Mouse (Mus musculus) layer of hippocampus, adult 9-10 months (tissue): ENCODE measurements at regions not wholly inside any gene's neighbourhood (a gene's known extent, or its start where the extent isn't known, plus 50 kb on each side); places are given as distances from the start of the nearest gene placed in this dataset.
A peak's percentile ranks its signal among the peaks of the same experiment; 100 is the strongest.

ENCODE experiments used
- DNase-seq: peaks from one replicate; pipeline ENCODE4 v3.0.0; 2022; ENCODE audit warnings: low spot score

- no peak for DNase-seq
These were observed 120.3 kb downstream of the Etnk1 start for GRCm38 (mm10) chr6:143287322-143287721.

- DNase-seq, result peak; percentile 29
These were observed 121.6 kb downstream of the Etnk1 start for GRCm38 (mm10) chr6:143288491-143289130.

GRCm38 (mm10) chr6:143293648-143294047, 126.6 kb downstream of the Etnk1 start:
- DNase-seq, result no peak

- no peak for DNase-seq
These were observed 131.4 kb downstream of the Etnk1 start for GRCm38 (mm10) chr6:143298391-143298790.

GRCm38 (mm10) chr6:143301414-143301813, 134.4 kb downstream of the Etnk1 start:
- DNase-seq, result no peak

- no peak for DNase-seq
These were observed 140.3 kb downstream of the Etnk1 start for GRCm38 (mm10) chr6:143307327-143307726.

- DNase-seq, result no peak
These were observed 148.8 kb downstream of the Etnk1 start for GRCm38 (mm10) chr6:143315859-143316258.

- peak; percentile 29 for DNase-seq
These were observed 153.4 kb downstream of the Etnk1 start for GRCm38 (mm10) chr6:143320426-143320825.

GRCm38 (mm10) chr6:143324636-143325035, 157.6 kb downstream of the Etnk1 start:
- DNase-seq, result no peak

GRCm38 (mm10) chr6:143326956-143327722, 160.1 kb downstream of the Etnk1 start:
- no peak for DNase-seq

- DNase-seq, result no peak
These were observed 160.8 kb downstream of the Etnk1 start for GRCm38 (mm10) chr6:143327788-143328187.

GRCm38 (mm10) chr6:143328202-143328601, 161.2 kb downstream of the Etnk1 start:
- DNase-seq, result no peak

GRCm38 (mm10) chr6:143329096-143329495, 162.1 kb downstream of the Etnk1 start:
- DNase-seq, result no peak

GRCm38 (mm10) chr6:143333493-143333892, 166.5 kb downstream of the Etnk1 start:
- no peak for DNase-seq

GRCm38 (mm10) chr6:143336574-143336973, 169.6 kb downstream of the Etnk1 start:
- no peak for DNase-seq

GRCm38 (mm10) chr6:143349000-143349399, 182.0 kb downstream of the Etnk1 start:
- no peak for DNase-seq

GRCm38 (mm10) chr6:143359320-143360032, 192.5 kb downstream of the Etnk1 start:
- peak; percentile 9 for DNase-seq

- DNase-seq, result no peak
These were observed 194.2 kb downstream of the Etnk1 start for GRCm38 (mm10) chr6:143361149-143361725.

GRCm38 (mm10) chr6:143361963-143362362, 194.9 kb downstream of the Etnk1 start:
- no peak for DNase-seq

GRCm38 (mm10) chr6:143365840-143366239, 198.8 kb downstream of the Etnk1 start:
- DNase-seq, result no peak

- no peak for DNase-seq
These were observed 200.8 kb downstream of the Etnk1 start for GRCm38 (mm10) chr6:143367804-143368203.

- DNase-seq, result no peak
These were observed 201.6 kb downstream of the Etnk1 start for GRCm38 (mm10) chr6:143368646-143369045.

- DNase-seq, result no peak
These were observed 205.5 kb downstream of the Etnk1 start for GRCm38 (mm10) chr6:143372487-143372886.
